Mouse (Mus musculus): ENCODE results near the gene Hexim1.

Hexim1 gene

GRCm38 (mm10) chr11:103161449-103161848 is 45.4 kb downstream of the Hexim1 start:
- DNase-seq, result no peak

DNA sequence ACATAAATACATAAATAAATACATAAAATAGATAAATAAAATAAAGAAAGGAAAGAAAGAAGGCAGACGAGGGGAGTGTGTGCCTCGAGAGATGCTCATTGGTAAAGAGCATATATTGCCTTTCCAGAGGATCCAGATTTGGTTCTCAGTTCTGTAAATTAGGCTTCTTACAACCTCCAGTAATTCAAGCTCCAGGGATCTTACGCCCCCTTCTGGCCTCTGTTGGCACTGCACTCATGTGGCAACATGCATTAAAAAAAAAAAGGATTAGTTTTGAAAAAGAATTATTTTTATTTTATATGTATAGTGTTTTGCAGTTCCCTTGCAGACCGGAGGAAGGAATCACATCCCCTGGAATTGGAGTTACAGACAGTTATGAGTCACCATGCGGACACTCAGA is 46.1 kb downstream of the Hexim1 start:
- peak in 1 of 2 experiments; percentile 47 for DNase-seq

- DNase-seq, result no peak
Measured at GRCm38 (mm10) chr11:103164391-103164790, 48.4 kb downstream of the Hexim1 start.

GRCm38 (mm10) chr11:103168690-103169390 is 52.8 kb downstream of the Hexim1 start:
- peak; percentile 57 to 84 for DNase-seq
